29 mouse cellular contexts compared by ENCODE assay signal in genomic region chr15:46022132-46022531, GRCm38 (mm10).
"Had no signal": no experiment of that assay in that cellular context is flagged by ENCODE, and none has a peak within 500 bp of the region (broad histone marks: within the 10 kb centered on the region; RNA-seq: fewer than 3 reads in every experiment).

No protein-coding gene starts in this region.

- H3K4me1 ChIP-seq: heart, embryonic 10.5 days; heart, embryonic 12.5 days; heart, embryonic 13.5 days; heart, embryonic 15.5 days; hindbrain, embryonic 10.5 days; hindbrain, embryonic 12.5 days; hindbrain, embryonic 13.5 days; hindbrain, embryonic 15.5 days; intestine, embryonic 15.5 days; kidney, embryonic 15.5 days had no signal

- H3K9ac ChIP-seq: heart, embryonic 12.5 days; heart, embryonic 13.5 days; heart, embryonic 15.5 days; hindbrain, embryonic 12.5 days; hindbrain, embryonic 13.5 days; hindbrain, embryonic 14.5 days; hindbrain, embryonic 15.5 days; intestine, embryonic 15.5 days; kidney, embryonic 15.5 days had no signal

- H3K27ac ChIP-seq: heart, embryonic 10.5 days; heart, embryonic 13.5 days; heart, embryonic 15.5 days; hindbrain, embryonic 10.5 days; hindbrain, embryonic 12.5 days; hindbrain, embryonic 13.5 days; hindbrain, embryonic 14.5 days; hindbrain, embryonic 15.5 days; hindbrain, postnatal 0 days; intestine, embryonic 15.5 days; kidney, embryonic 15.5 days; kidney, postnatal 0 days; layer of hippocampus, adult 2 months; left cerebral cortex, adult 2 months had no signal

- H3K4me3 ChIP-seq: heart, embryonic 10.5 days; heart, embryonic 12.5 days; heart, embryonic 13.5 days; heart, embryonic 15.5 days; hindbrain, embryonic 10.5 days; hindbrain, embryonic 12.5 days; hindbrain, embryonic 13.5 days; hindbrain, embryonic 15.5 days; intestine, embryonic 15.5 days; kidney, embryonic 15.5 days; layer of hippocampus, adult 2 months; left cerebral cortex, adult 2 months had no signal

- H3K9me3 ChIP-seq: heart, embryonic 10.5 days; heart, embryonic 12.5 days; heart, embryonic 13.5 days; heart, embryonic 15.5 days; hindbrain, embryonic 10.5 days; hindbrain, embryonic 12.5 days; hindbrain, embryonic 13.5 days; hindbrain, embryonic 15.5 days; intestine, embryonic 15.5 days; kidney, embryonic 15.5 days had no signal

- H3K36me3 ChIP-seq: heart, embryonic 10.5 days; heart, embryonic 12.5 days; heart, embryonic 13.5 days; heart, embryonic 15.5 days; hindbrain, embryonic 10.5 days; hindbrain, embryonic 12.5 days; hindbrain, embryonic 13.5 days; hindbrain, embryonic 15.5 days; intestine, embryonic 15.5 days; kidney, embryonic 15.5 days had no signal

- DNase-seq: heart, postnatal 10 days; heart, postnatal 14 days; heart, postnatal 36 days; heart, postnatal 4 days; kidney, adult 11 months; kidney, adult 18-20 months; kidney, adult 2 months; kidney, adult 8-10 months; kidney, adult 9 months; kidney, postnatal 14 days; kidney, postnatal 25 days; kidney, postnatal 36 days; kidney, postnatal 4 days; layer of hippocampus, postnatal 36 days had no signal
